Mouse (Mus musculus) ES-E14 (cell line): Measurements from ENCODE around the gene F12.

Source experiments
- CHD2 ChIP-seq: IDR thresholded peaks from 2 replicates; pipeline ENCODE4 v1.6.1; 2014; ENCODE audit warnings: mild to moderate bottlenecking, low read depth, low read length, inconsistent platforms
- HCFC1 ChIP-seq: IDR thresholded peaks from 2 replicates; pipeline ENCODE4 v1.6.1; 2012; ENCODE audit warnings: low read length, inconsistent platforms, borderline replicate concordance; ENCODE audit not compliant: insufficient read depth
- MAFK ChIP-seq: IDR thresholded peaks from 2 replicates; pipeline ENCODE4 v1.6.1; 2014; ENCODE audit warnings: mild to moderate bottlenecking, low read depth, low read length, inconsistent platforms; ENCODE audit not compliant: insufficient read depth
- ZC3H11A ChIP-seq: IDR thresholded peaks from 2 replicates; pipeline ENCODE4 v1.6.1; 2012; ENCODE audit warnings: low read depth, mild to moderate bottlenecking, inconsistent platforms, low read length, borderline replicate concordance
- ZNF384 ChIP-seq: IDR thresholded peaks from 2 replicates; pipeline ENCODE4 v1.6.1; 2012; ENCODE audit warnings: low read depth, low read length, inconsistent platforms

- TF ChIP-seq ZC3H11A: no peak
- no peak for TF ChIP-seq MAFK
- TF ChIP-seq CHD2: no peak
- TF ChIP-seq ZNF384: no peak
- no peak for TF ChIP-seq HCFC1
Observed at GRCm38 (mm10) chr13:55419142-55419541, 7.5 kb downstream of the F12 start.
